Mouse (Mus musculus): Measurements from ENCODE around the gene Nme6.
A peak's percentile ranks its signal among the peaks of the same experiment; 100 is the strongest.
"Not testable (repeated sequence)": the region's sequence is repeated elsewhere in the genome, so short reads cannot be mapped to it uniquely, and the experiment has no call there.

Gene Nme6

DNA sequence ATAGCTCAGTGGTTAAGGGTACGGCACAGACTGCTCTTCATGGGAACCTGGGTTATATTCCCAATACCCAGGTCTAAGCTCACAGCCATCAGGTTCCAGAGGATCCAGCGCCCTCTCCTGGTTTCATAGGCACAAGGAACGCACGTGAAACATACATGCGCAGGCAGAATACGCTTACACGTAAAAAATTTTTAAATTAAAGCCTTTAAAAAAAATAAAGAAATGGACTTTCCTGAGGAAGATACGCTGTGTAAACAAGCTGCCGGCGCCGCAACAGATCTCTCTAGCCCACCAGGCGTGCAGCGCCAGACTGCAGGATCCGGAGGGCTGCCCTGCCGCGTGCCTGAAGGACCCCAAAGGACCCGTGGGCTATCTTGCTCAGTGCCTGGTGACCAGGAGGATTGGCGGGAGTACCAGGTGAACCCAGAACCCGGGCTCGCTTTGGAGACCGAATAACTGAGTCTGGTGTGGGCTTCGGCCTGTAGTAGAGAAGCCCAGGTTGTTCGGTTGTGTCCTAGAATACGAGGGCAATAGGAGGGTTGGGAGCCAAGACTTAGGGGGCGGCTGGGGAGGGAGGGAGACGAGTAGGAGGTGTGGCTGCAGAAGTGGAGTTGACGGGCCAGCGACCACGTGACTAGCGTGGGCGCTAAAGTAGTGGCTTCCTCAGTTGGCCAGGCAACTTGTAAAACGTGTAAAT is at the start of gene Nme6:
Nme6 (plus strand) TSS at position 359 of the 697 bp plus-strand sequence.
- DNase-seq (ENCODE audit: low read depth), result peak; percentile 65

GRCm38 (mm10) chr9:109790570-109790969 is 42.0 kb upstream of the Nme6 start, which contains the start of gene Fbxw27:
TSS of gene Fbxw27 (minus strand) at chr9:109790670.
- not testable (repeated sequence) for DNase-seq (ENCODE audit: low read depth)

DNA sequence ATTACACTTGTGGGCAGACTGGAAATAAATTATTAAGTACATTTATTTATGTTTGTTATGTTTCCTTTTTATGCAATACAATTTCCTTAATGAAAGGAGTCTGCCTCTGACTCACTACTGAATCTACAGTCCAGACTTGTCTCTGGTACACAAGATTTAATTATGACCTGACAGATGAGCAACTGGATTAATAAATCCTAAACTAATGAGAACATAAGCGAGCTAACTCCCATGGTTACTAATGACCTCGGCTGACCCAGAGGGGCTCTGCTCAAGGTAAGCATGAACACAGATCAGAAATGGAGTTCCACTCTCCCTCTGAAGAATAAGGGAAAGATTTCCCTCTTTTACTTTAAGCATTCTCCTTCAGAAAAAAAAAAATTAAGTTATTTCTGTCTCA is 37.3 kb upstream of the Nme6 start:
- DNase-seq (ENCODE audit: low read depth), result no peak

GRCm38 (mm10) chr9:109795811-109796210 is 36.7 kb upstream of the Nme6 start:
- no peak for DNase-seq (ENCODE audit: low read depth)

GRCm38 (mm10) chr9:109798051-109798450 is 34.5 kb upstream of the Nme6 start:
- DNase-seq (ENCODE audit: low read depth), result no peak

GRCm38 (mm10) chr9:109805596-109805995 is 27.0 kb upstream of the Nme6 start:
- not testable (repeated sequence) for DNase-seq (ENCODE audit: low read depth)

DNA sequence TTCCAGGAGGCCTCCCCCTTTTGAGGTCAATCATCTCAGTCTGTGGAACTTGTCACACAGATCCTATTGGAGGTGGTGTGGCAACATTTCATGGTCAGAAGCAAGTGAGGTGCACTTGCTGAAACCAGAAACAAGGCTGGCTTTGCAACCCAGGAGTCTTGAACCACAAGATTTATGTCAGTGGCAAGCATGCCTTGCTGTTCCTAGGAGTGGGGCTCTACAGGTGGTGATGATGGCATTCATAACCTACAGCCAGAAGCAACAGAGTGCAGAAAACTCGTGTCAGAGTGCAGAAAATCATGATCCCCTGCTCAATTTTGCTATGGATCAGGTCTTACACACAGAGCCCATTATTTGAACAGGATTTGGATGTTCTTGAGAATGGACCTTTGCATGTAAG is 26.3 kb upstream of the Nme6 start:
- no peak for DNase-seq (ENCODE audit: low read depth)

- DNase-seq (ENCODE audit: low read depth), result no peak
Observed at GRCm38 (mm10) chr9:109806695-109807293, 25.8 kb upstream of the Nme6 start.

- DNase-seq (ENCODE audit: low read depth), result no peak
Observed at GRCm38 (mm10) chr9:109807898-109808297, 24.7 kb upstream of the Nme6 start.

DNA sequence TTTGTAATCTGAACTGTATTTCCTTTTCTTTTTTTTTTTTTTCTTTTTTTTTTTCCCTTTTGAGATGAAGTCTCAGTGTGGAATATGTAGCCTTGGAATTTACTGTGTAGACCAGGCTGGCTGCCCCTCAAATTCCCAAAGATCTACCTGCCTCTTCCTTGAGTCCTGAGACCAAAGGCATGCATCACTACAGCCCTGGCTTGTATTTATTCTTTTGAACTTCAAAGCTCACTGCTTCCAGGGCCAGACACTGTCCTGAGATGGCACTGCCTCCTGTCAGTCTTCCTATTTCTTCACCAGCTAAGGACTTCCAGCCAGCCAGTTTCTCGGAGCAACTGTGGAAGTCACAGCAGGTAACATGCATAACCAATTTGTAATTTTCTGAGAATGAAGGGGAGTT is 20.6 kb upstream of the Nme6 start, which contains the start of gene Spink8:
Spink8 (plus strand) TSS at position 301 of the 400 bp plus-strand sequence.
- no peak for DNase-seq (ENCODE audit: low read depth)

DNA sequence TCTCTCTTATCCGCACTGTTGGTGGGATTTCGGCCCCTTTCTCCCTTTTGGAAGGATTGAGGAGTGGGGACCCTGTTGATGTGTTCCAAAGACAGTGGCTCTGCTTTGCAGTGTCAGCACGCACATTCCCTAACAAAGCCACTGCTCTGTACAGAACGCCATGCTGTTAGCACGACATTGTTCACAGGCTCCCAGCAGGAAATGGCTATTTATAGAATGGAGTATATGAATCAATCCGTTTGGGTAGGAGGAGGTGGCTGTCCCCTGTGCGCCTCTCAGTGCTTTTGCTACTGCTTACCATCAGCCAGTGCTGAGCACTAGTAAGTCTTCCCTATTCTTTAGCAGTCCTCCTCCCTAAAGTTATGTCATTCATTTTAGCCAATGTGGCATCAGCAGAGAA is 19.1 kb upstream of the Nme6 start:
- no peak for DNase-seq (ENCODE audit: low read depth)

- no peak for DNase-seq (ENCODE audit: low read depth)
Observed at GRCm38 (mm10) chr9:109816341-109816740, 16.2 kb upstream of the Nme6 start.

DNA sequence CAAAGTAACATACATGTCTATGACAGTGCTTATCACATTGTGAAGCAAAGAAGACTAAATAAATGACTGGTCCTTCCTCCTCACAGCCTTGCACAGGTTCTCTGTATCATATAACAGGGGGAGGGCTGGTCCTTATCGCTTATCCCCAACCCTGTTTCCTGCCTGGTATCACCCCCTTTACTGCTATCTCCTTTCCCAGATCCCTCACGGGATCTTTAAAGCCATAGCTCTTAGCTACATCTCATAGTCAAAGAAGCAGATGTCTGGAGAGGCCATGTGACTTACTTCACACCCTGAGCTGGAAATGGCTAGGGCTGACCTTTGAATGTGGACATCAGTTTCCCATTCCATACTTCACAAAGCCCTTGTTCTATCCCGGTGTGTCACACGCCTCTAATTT is 6.8 kb upstream of the Nme6 start:
- no peak for DNase-seq (ENCODE audit: low read depth)

- DNase-seq (ENCODE audit: low read depth), result no peak
Observed at GRCm38 (mm10) chr9:109826181-109826580, 6.4 kb upstream of the Nme6 start.

DNA sequence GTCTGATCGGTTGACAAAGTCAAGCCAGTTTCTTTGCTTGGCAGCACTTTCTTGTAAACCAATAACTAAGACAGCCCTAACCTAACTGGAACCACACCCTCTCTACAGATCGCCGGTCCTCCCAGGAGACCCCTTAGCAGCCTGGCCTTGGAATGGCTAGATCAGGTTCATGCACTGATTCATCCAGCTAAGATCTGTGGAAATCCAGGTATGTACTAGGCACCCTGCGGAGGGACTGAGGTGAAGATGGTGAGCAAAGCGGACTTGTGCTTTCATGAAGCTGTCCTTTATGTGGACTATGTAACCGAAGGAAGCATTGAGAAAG is 501 bp downstream of the Nme6 start:
- no peak for DNase-seq (ENCODE audit: low read depth)

- DNase-seq (ENCODE audit: low read depth), result peak; percentile 76
Observed at GRCm38 (mm10) chr9:109849312-109849758, 16.8 kb downstream of the Nme6 start, which contains the start of gene Camp. TSS of gene Camp (minus strand) at chr9:109849617.

- peak; percentile 31 for DNase-seq (ENCODE audit: low read depth)
Observed at GRCm38 (mm10) chr9:109850099-109850498, 17.6 kb downstream of the Nme6 start.

DNA sequence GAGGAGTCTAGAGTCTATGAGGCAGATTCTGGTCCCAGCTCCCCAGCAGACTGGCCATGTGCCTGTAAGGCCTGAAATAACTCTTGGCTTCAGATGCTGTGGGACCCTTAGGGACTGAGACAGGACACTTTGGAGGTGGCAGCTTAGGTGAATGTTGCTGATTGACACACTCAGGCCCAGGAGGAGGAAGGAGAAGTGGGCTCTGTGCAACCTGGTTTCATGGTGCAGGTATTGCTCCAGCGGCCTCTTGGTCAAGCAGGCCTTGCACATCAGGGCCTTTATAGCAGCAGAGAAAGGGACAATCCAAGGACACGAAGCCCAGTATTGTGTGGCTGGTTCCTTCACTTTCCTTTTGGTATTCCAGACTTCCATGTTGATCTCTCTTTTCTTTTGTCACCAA is 21.8 kb downstream of the Nme6 start:
- DNase-seq (ENCODE audit: low read depth), result no peak

DNA sequence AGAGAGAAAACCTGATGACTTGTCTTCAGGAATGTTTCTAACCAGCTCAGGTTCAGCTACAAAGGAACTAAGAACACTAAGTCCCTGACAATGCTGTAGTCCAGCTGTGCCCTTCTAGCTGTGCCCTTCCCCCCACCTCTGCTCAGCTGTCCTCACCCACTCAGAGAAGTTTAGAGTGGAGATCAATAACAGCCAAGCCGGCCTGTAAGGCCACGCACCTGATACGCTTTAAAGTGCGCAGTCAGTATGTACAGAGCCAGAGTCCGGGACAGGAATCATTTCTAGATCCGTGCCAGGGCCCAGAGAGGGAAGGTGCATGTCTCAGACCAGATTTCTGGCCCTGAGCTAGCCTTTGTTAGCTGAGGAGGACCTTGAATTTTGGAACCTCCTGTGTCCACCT is 23.4 kb downstream of the Nme6 start:
- no peak for DNase-seq (ENCODE audit: low read depth)

GRCm38 (mm10) chr9:109862397-109863044 is 30.0 kb downstream of the Nme6 start:
- DNase-seq (ENCODE audit: low read depth), result peak; percentile 30

GRCm38 (mm10) chr9:109863085-109863484 is 30.5 kb downstream of the Nme6 start:
- DNase-seq (ENCODE audit: low read depth), result no peak

DNA sequence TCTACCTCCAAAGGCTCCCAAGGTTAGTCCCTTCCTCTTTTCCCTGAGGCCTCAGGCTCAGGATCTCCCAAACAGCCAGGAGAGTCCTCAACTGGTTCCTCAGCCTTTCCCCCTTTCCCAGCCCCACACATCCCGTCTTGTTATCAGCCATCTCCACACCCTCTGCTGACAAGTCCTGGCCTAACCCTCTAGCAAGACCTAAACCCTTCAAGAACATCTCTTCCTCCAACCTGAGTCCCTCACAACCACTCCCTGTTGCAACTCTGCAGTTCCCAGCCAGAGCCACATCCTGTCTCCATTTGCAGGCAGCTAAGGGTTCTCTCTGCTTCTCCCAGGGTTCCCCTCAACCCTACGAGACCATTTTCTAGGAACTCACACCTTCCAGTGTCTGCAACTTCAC is 33.7 kb downstream of the Nme6 start:
- DNase-seq (ENCODE audit: low read depth), result no peak

- DNase-seq (ENCODE audit: low read depth), result no peak
Observed at GRCm38 (mm10) chr9:109870983-109871572, 38.5 kb downstream of the Nme6 start.

Measured in fibroblast of lung, adult 2 months (primary cell).